Mouse (Mus musculus) heart, embryonic 10.5 days (tissue): Measurements from ENCODE around the gene 4930583I09Rik. TPM values are rescaled to one million over a fixed set of nuclear protein-coding genes. Genes with fewer than 3 reads are reported as not detected.

Source experiments
- DNase-seq: peaks from one replicate; pipeline ENCODE4 v3.0.0-alpha.2; 2017; ENCODE audit warnings: low spot score
- H3K27ac ChIP-seq: fragments of 300-500 bp; sonication (generic); 2 replicates; pipeline ENCODE4 v1.5.1; 2016; ENCODE audit warnings: mild to moderate bottlenecking
- H3K27me3 ChIP-seq: fragments of 300-500 bp; sonication (generic); 2 replicates; pipeline ENCODE4 v1.6.1; 2016; ENCODE audit warnings: mild to moderate bottlenecking; ENCODE audit not compliant: poor library complexity, insufficient read depth, severe bottlenecking
- H3K36me3 ChIP-seq: fragments of 300-500 bp; sonication (generic); 2 replicates; pipeline ENCODE4 v1.6.1; 2016; ENCODE audit warnings: mild to moderate bottlenecking, moderate library complexity
- H3K4me1 ChIP-seq: fragments of 300-500 bp; sonication (generic); 2 replicates; pipeline ENCODE4 v1.6.1; 2016; ENCODE audit warnings: mild to moderate bottlenecking
- H3K4me3 ChIP-seq: fragments of 300-500 bp; sonication (generic); 2 replicates; pipeline ENCODE4 v1.5.1; 2016; ENCODE audit warnings: mild to moderate bottlenecking, moderate library complexity
- H3K9me3 ChIP-seq: fragments of 300-500 bp; sonication (generic); 2 replicates; pipeline ENCODE4 v1.6.1; 2016; ENCODE audit warnings: mild to moderate bottlenecking, moderate library complexity
- WGBS: fragments of 180-500 bp; shearing (Covaris S2); methylation state at CpG from one replicate; pipeline ENCODE4 v1.1.7; 2016; 5-methylcytosine and 5-hydroxymethylcytosine counted together
- polyA plus RNA-seq: library from polyadenylated mRNA; unstranded; fragments of >200 nt; fragmentation: Nextera tagmentation; extraction: Ambion mirVana; gene quantifications from 2 replicates; pipeline ENCODE4 v1.2.1, GENCODE M21; 2016

The 4930583I09Rik gene
- polyA plus RNA-seq, 1 experiment from 2014 or later = not detected

DNA sequence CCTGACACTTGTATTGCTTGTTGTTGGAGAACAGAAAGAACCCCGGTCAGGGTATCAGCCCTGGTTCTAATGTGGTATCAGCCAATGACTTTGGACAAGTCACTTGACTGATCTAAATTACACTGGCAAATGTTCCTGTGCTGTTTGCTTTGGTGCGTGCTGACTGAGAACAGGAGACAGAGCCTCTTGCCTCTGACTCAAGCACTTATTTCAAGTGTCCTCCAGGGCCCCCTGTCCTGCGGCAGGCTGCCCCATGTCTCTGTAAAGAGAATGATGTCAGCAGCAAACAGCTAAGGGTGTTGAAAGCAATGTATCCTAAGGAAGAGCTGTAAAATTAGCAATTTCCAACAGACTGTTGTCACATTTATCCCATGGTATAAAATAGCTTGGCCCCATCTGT, 46.7 kb downstream of the 4930583I09Rik start:
- DNase-seq = peak; percentile 74
- H3K27ac ChIP-seq = no peak overlapping the region
- H3K27me3 ChIP-seq = 0 out of 2 replicates have a peak, but pooled peaks cover 10% of the 10 kb centered on the region
- H3K9me3 ChIP-seq = no peaks in the 10 kb centered on the region
- 24% methylated on average over 3 of the region's 3 CpGs for WGBS
- no peaks in the 10 kb centered on the region for H3K36me3 ChIP-seq
- H3K4me3 ChIP-seq = no peak overlapping the region
- H3K4me1 ChIP-seq = peaks cover 24% of the 10 kb centered on the region; the same call in 1 of the 2 replicates

DNA sequence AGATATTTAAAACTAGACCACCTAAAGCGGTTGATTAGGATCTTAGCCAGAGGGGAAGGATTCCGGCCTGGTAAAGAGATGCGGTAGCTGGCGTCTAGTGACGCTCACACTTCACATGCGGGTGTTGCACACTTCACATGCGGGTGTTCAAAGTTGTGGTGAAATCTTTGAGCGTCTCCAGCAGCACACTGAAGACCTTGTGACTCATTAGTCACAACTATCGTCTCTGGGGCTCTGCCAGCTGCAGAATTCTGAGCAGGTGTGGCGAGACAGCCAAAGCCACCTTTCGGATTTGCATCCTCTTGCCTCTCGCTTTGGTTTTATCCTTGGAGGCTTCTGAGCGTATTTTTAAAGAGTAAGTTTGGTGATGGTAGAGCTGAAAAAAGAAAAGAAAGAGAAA, 47.6 kb downstream of the 4930583I09Rik start:
- H3K4me1 ChIP-seq = peaks cover 24% of the 10 kb centered on the region; the same call in 1 of the 2 replicates
- no peaks in the 10 kb centered on the region for H3K36me3 ChIP-seq
- no peak for DNase-seq
- no peak overlapping the region for H3K27ac ChIP-seq
- no peak overlapping the region for H3K4me3 ChIP-seq
- WGBS = 80% methylated on average over 13 of the region's 13 CpGs
- H3K27me3 ChIP-seq = 0 out of 2 replicates have a peak, but pooled peaks cover 10% of the 10 kb centered on the region
- H3K9me3 ChIP-seq = no peaks in the 10 kb centered on the region

DNA sequence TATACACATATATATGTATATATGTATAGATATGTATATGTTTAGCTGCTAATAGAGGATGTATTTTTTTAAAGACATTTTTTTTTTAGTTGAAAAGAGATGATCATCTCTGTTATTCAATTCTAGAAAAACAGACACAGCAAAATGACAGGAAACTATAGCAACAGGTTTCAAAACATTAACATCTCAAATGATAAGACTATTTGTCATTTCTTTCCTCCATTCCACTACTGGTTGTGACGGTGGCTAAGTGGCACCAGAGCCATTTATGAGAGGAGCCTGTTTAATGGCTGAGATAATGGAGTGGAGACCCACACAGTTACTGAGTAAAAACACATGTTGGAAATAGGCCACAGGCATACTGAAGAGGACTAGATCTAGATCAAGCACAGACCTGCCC, 49.9 kb downstream of the 4930583I09Rik start:
- Histone ChIP-seq H3K9me3 (no peaks in the 10 kb centered on the region), H3K4me3 (no peak overlapping the region), H3K36me3 (no peaks in the 10 kb centered on the region), H3K27me3 (0 out of 2 replicates have a peak, but pooled peaks cover 10% of the 10 kb centered on the region), H3K27ac (no peak overlapping the region), H3K4me1 (peaks cover 17% of the 10 kb centered on the region; the same call in 1 of the 2 replicates)
- WGBS = 22% methylated on average over 1 of the region's 1 CpGs
- peak; percentile 14 for DNase-seq

Other genes with a start within 250 kb of the 4930583I09Rik start
- gene Man2a1, start 235.3 kb downstream of the 4930583I09Rik start, polyA plus RNA-seq = 4.5 and 9.1 TPM in 2 replicates